Mouse (Mus musculus): ENCODE results near the gene Mettl7a1. TPM values are rescaled to one million over a fixed set of nuclear protein-coding genes. Genes with fewer than 3 reads are reported as not detected.

The Mettl7a1 gene
- total and polyA plus RNA-seq, 3 experiments = 17.3 to 34.4 TPM; not detected in 1

DNA sequence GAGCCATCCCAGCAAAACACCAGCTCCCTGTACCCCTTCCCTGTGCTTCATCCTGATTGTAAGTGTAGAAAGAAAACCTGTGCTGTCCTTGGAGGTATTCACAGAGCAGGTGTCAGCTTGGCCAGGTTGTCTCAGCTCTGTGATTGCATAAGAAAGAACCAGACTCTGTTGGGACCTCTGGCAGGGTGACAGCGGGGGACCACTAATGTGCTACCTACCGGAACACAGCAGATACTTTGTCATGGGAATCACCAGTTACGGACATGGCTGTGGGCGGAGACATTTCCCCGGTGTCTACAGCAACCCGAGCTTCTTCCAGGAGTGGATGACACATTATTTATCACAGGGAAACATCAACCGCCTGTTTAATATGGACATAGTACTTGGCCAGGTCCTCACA, 11.6 kb upstream of the Mettl7a1 start:
- DNase-seq (ENCODE audit: low read depth, low spot score) = no peak
- no peaks in the 10 kb centered on the region for H3K36me3 ChIP-seq (ENCODE audit: control insufficient read depth in 1 of 2, insufficient read depth in 2 of 2, low read length in 2 of 2)
- H3K4me3 ChIP-seq (ENCODE audit: control insufficient read depth in 1 of 2, insufficient read depth in 1 of 2, low read depth in 2 of 2, low read length in 2 of 2) = no peak overlapping the region
- TF ChIP-seq POLR2AphosphoS2 (IDR thresholded peaks at IDR 0.05; ENCODE audit: low read length) (no peak), MAX (IDR thresholded peaks at IDR 0.05; ENCODE audit: low read length) (no peak), BHLHE40 (IDR thresholded peaks at IDR 0.05; ENCODE audit: borderline replicate concordance, low read depth, low read length) (no peak), HCFC1 (IDR thresholded peaks at IDR 0.05; ENCODE audit: low read depth, low read length) (no peak), ZKSCAN1 (IDR thresholded peaks at IDR 0.05; ENCODE audit: low read depth, low read length) (no peak), NELFE (IDR thresholded peaks at IDR 0.05; ENCODE audit: low read depth, low read length) (no peak), TCF12 (IDR thresholded peaks at IDR 0.05; ENCODE audit: low read depth, low read length) (no peak), ZNF384 (IDR thresholded peaks at IDR 0.05; ENCODE audit: low read depth, low read length) (no peak), CTCF (IDR thresholded peaks at IDR 0.05 in 2 of 3, conservative IDR thresholded peaks at IDR 0.05 in 1 of 3; ENCODE audit: control insufficient read depth in 1 of 3, insufficient read depth in 1 of 3, low read depth in 2 of 3, low read length in 3 of 3, poor library complexity in 1 of 3, severe bottlenecking in 1 of 3) (no peak), MXI1 (IDR thresholded peaks at IDR 0.05; ENCODE audit: low read depth, low read length) (no peak), SIN3A (IDR thresholded peaks at IDR 0.05; ENCODE audit: low read length) (no peak), CHD2 (IDR thresholded peaks at IDR 0.05; ENCODE audit: low read length) (no peak), UBTF (IDR thresholded peaks at IDR 0.05; ENCODE audit: borderline replicate concordance, insufficient read depth, low read depth, low read length) (no peak), ETS1 (IDR thresholded peaks at IDR 0.05; ENCODE audit: low read depth, low read length) (no peak), TAL1 (IDR thresholded peaks at IDR 0.05; ENCODE audit: low read length) (no peak)
- H3K27ac ChIP-seq (ENCODE audit: control insufficient read depth, low read depth, low read length) = no peak overlapping the region
- no peaks in the 10 kb centered on the region for H3K4me1 ChIP-seq (ENCODE audit: control insufficient read depth in 1 of 2, insufficient read depth in 2 of 2, low read length in 2 of 2)
- H3K9me3 ChIP-seq (replicated peaks; ENCODE audit: insufficient read depth, low read length) = no peaks in the 10 kb centered on the region
- no peak overlapping the region for H3K9ac ChIP-seq (ENCODE audit: control insufficient read depth, low read depth, low read length, poor library complexity, severe bottlenecking)
- no peaks in the 10 kb centered on the region; a peak in 1 of 4 replicates for H3K27me3 ChIP-seq (ENCODE audit: control insufficient read depth in 1 of 2, insufficient read depth in 2 of 2, low read length in 2 of 2)
- no peaks in the 10 kb centered on the region for H3K79me2 ChIP-seq (ENCODE audit: control insufficient read depth, insufficient read depth, low read length, poor library complexity)

GRCm38 (mm10) chr15:100297856-100298255, 6.1 kb upstream of the Mettl7a1 start:
- Histone ChIP-seq H3K36me3 (ENCODE audit: control insufficient read depth in 1 of 2, insufficient read depth in 2 of 2, low read length in 2 of 2) (peaks cover 0 to 14% of the 10 kb centered on the region in 2 experiments; a peak in 2 of 4 replicates), H3K79me2 (ENCODE audit: control insufficient read depth, insufficient read depth, low read length, poor library complexity) (no peaks in the 10 kb centered on the region), H3K4me1 (ENCODE audit: control insufficient read depth in 1 of 2, insufficient read depth in 2 of 2, low read length in 2 of 2) (peaks cover 15 to 16% of the 10 kb centered on the region in 2 experiments), H3K27ac (ENCODE audit: control insufficient read depth, low read depth, low read length) (no peak overlapping the region), H3K27me3 (ENCODE audit: control insufficient read depth in 1 of 2, insufficient read depth in 2 of 2, low read length in 2 of 2) (no peaks in the 10 kb centered on the region; a peak in 1 of 4 replicates), H3K9me3 (replicated peaks; ENCODE audit: insufficient read depth, low read length) (no peaks in the 10 kb centered on the region), H3K4me3 (ENCODE audit: control insufficient read depth in 1 of 2, insufficient read depth in 1 of 2, low read depth in 2 of 2, low read length in 2 of 2) (no peak overlapping the region), H3K9ac (ENCODE audit: control insufficient read depth, low read depth, low read length, poor library complexity, severe bottlenecking) (no peak overlapping the region)
- DNase-seq (ENCODE audit: low read depth, low spot score) = peak; percentile 59
- TF ChIP-seq ZMIZ1 (IDR thresholded peaks at IDR 0.05; ENCODE audit: low read depth, low read length) (no peak), BHLHE40 (IDR thresholded peaks at IDR 0.05; ENCODE audit: borderline replicate concordance, low read depth, low read length) (no peak), SIN3A (IDR thresholded peaks at IDR 0.05; ENCODE audit: low read length) (no peak), EP300 (IDR thresholded peaks at IDR 0.05; ENCODE audit: low read depth in 1 of 2, low read length in 2 of 2) (no peak), MXI1 (IDR thresholded peaks at IDR 0.05; ENCODE audit: low read depth, low read length) (no peak), JUND (IDR thresholded peaks at IDR 0.05; ENCODE audit: low read depth, low read length) (no peak), TAL1 (IDR thresholded peaks at IDR 0.05; ENCODE audit: low read length) (no peak), POLR2AphosphoS5 (IDR thresholded peaks at IDR 0.05; ENCODE audit: borderline replicate concordance, low read depth, low read length) (no peak), GABPA (IDR thresholded peaks at IDR 0.05; ENCODE audit: low read depth, low read length) (no peak), MAZ (IDR thresholded peaks at IDR 0.05; ENCODE audit: low read depth, low read length) (no peak), MAX (IDR thresholded peaks at IDR 0.05; ENCODE audit: low read length) (no peak), CTCF (IDR thresholded peaks at IDR 0.05 in 2 of 3, conservative IDR thresholded peaks at IDR 0.05 in 1 of 3; ENCODE audit: control insufficient read depth in 1 of 3, insufficient read depth in 1 of 3, low read depth in 2 of 3, low read length in 3 of 3, poor library complexity in 1 of 3, severe bottlenecking in 1 of 3) (no peak), MEF2A (IDR thresholded peaks at IDR 0.05; ENCODE audit: extremely low read depth, insufficient replicate concordance, low read depth, low read length, poor library complexity, severe bottlenecking) (no peak), E2F4 (IDR thresholded peaks at IDR 0.05; ENCODE audit: borderline replicate concordance, low read depth, low read length) (no peak), TCF12 (IDR thresholded peaks at IDR 0.05; ENCODE audit: low read depth, low read length) (no peak), MAFK (IDR thresholded peaks at IDR 0.05; ENCODE audit: borderline replicate concordance, low read depth, low read length) (no peak), CHD2 (IDR thresholded peaks at IDR 0.05; ENCODE audit: low read length) (no peak), HCFC1 (IDR thresholded peaks at IDR 0.05; ENCODE audit: low read depth, low read length) (no peak), POLR2A (IDR thresholded peaks at IDR 0.05; ENCODE audit: control insufficient read depth in 1 of 2, insufficient read depth in 1 of 2, low read depth in 1 of 2, low read length in 2 of 2, poor library complexity in 1 of 2) (no peak), SMC3 (IDR thresholded peaks at IDR 0.05; ENCODE audit: low read depth, low read length) (no peak)

Measured in MEL (cell line).